Mouse (Mus musculus): ENCODE results near the gene Pcgf5.

DNA sequence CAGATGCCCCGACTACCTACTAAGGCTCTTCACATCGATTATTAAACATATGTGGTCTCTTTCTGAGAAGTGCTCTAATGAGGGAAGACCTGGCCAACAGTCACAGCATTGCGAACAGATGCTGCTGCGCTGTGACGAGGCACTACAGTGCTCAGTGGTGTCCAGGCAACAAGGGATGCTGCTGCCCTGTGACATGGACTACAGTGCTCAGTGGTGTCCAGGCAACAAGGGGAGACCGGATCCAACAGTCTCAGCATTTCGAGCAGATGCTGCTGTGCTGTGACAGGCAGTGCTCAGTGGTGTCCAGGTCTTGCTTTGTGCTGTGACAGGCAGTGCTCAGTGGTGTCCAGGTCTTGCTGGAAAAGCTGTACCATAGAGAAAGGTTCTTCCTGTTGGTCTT is 29.6 kb downstream of the Pcgf5 start:
- TF ChIP-seq POU5F1 (IDR thresholded peaks at IDR 0.05; ENCODE audit: borderline replicate concordance, low read length) (no peak), CTCF (conservative IDR thresholded peaks at IDR 0.05; ENCODE audit: low read length) (no peak), NANOG (IDR thresholded peaks at IDR 0.05; ENCODE audit: borderline replicate concordance, low read length) (no peak)

All from E14TG2a.4 (cell line).